Mouse (Mus musculus) spleen, adult 2 months (tissue): ENCODE results near the gene Ppp4r3a. TPM values are rescaled to one million over a fixed set of nuclear protein-coding genes. Genes with fewer than 3 reads are reported as not detected.
A peak's percentile ranks its signal among the peaks of the same experiment; 100 is the strongest.

Experiments used
- DNase-seq, 2 experiments: peaks; one replicate each; pipeline versions ENCODE4 v3.0.0 to v3.0.0-alpha.2; 2012 to 2021; ENCODE audit warnings: low spot score in 2 of 2, low read depth in 1 of 2
- H3K27ac ChIP-seq: fragments of 200-500 bp; 2 replicates; pipeline ENCODE4 v1.5.1; 2012; ENCODE audit warnings: low read length, inconsistent platforms; ENCODE audit not compliant: insufficient read depth
- H3K27me3 ChIP-seq: fragments of 200-500 bp; 2 replicates; pipeline ENCODE4 v1.6.1; 2012; ENCODE audit warnings: mild to moderate bottlenecking, moderate library complexity, low read length, inconsistent platforms; ENCODE audit not compliant: control insufficient read depth, insufficient read depth
- H3K36me3 ChIP-seq: fragments of 200-500 bp; 2 replicates; pipeline ENCODE4 v1.6.1; 2012; ENCODE audit warnings: mild to moderate bottlenecking, low read length, inconsistent platforms; ENCODE audit not compliant: control insufficient read depth, insufficient read depth
- H3K4me1 ChIP-seq: fragments of 200-500 bp; 2 replicates; pipeline ENCODE4 v1.6.1; 2011; ENCODE audit warnings: inconsistent platforms; ENCODE audit not compliant: control insufficient read depth, insufficient read depth, insufficient read length
- H3K4me3 ChIP-seq: fragments of 200-500 bp; 2 replicates; pipeline ENCODE4 v1.5.1; 2011; ENCODE audit warnings: mild to moderate bottlenecking, inconsistent platforms; ENCODE audit not compliant: insufficient read depth, insufficient read length; ENCODE audit errors: extremely low read depth
- CTCF ChIP-seq: fragments of 200-500 bp; IDR thresholded peaks from 2 replicates; pipeline ENCODE4 v1.5.1; 2011; ENCODE audit warnings: mild to moderate bottlenecking, inconsistent platforms; ENCODE audit not compliant: insufficient read depth, insufficient read length, insufficient replicate concordance; ENCODE audit errors: extremely low read depth
- POLR2A ChIP-seq: fragments of 200-500 bp; IDR thresholded peaks from 2 replicates; pipeline ENCODE4 v1.6.1; 2011; ENCODE audit warnings: low read depth, low read length, inconsistent platforms
- WGBS: fragments of 180-500 bp; shearing (Covaris S2); methylation state at CpG from one replicate; pipeline ENCODE4 v1.1.7; 2018; 5-methylcytosine and 5-hydroxymethylcytosine counted together
- polyA plus RNA-seq: library from polyadenylated mRNA; depleted of rRNA; stranded (reverse); fragments of >200 nt; gene quantifications from 2 replicates; pipeline ENCODE4 v1.2.3, GENCODE M21; 2012

Ppp4r3a gene
- polyA plus RNA-seq, 1 experiment: 10.9 TPM

DNA sequence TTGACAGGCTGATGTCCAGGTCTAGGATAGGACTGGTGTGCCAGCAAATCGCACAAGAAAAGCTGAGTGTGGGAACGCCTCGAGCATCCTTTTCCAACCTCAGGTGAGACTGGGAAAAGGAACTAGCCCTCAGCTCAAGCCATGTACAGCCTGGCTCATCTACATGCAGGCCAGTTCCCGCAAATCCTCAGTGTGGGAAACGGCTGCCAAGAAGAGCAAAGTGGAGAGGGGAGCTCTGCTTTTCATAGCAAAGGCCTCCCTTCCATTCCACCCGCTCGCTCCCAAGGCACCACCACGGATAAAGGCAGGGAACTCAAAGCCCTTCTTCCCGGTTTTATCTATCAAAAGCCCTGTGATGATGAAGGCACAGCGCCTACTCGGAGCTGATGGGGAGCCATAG is 60.4 kb downstream of the Ppp4r3a start:
- no peak overlapping the region for H3K4me3 ChIP-seq
- no peak overlapping the region for H3K27ac ChIP-seq
- peaks cover 4% of the 10 kb centered on the region; the same call in 1 of the 2 replicates for H3K36me3 ChIP-seq
- no peaks in the 10 kb centered on the region for H3K27me3 ChIP-seq
- WGBS: 95% methylated on average over 11 of the region's 11 CpGs
- peaks cover 44% of the 10 kb centered on the region; the same call in 1 of the 2 replicates for H3K4me1 ChIP-seq
- no peak for DNase-seq
- no peak for TF ChIP-seq CTCF
- TF ChIP-seq POLR2A: no peak

DNA sequence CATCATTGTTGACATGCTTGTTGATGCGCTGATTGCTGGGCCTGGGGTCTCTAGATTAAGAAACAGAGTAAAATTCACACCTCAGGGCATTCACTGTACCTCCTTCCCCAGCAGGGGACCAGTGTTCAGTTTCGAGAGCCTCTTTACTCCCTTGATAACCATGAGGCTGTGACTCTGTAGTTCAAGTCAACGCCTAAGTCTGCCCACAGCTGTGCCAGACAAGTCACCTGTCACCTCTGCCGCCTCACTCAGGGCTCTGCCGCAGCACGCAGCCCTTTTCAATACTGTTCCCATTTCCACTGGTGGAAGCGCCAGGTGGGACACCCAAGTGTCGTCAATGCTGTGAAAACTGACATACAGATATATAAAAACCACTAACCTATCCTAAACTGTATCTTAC is 61.1 kb downstream of the Ppp4r3a start:
- Histone ChIP-seq H3K27me3 (no peaks in the 10 kb centered on the region), H3K36me3 (peaks cover 4% of the 10 kb centered on the region; the same call in 1 of the 2 replicates), H3K4me3 (no peak overlapping the region), H3K27ac (no peak overlapping the region), H3K4me1 (peaks cover 48% of the 10 kb centered on the region; the same call in 1 of the 2 replicates)
- 91% methylated on average over 8 of the region's 8 CpGs for WGBS
- TF ChIP-seq POLR2A (no peak), CTCF (no peak)
- DNase-seq: no peak

DNA sequence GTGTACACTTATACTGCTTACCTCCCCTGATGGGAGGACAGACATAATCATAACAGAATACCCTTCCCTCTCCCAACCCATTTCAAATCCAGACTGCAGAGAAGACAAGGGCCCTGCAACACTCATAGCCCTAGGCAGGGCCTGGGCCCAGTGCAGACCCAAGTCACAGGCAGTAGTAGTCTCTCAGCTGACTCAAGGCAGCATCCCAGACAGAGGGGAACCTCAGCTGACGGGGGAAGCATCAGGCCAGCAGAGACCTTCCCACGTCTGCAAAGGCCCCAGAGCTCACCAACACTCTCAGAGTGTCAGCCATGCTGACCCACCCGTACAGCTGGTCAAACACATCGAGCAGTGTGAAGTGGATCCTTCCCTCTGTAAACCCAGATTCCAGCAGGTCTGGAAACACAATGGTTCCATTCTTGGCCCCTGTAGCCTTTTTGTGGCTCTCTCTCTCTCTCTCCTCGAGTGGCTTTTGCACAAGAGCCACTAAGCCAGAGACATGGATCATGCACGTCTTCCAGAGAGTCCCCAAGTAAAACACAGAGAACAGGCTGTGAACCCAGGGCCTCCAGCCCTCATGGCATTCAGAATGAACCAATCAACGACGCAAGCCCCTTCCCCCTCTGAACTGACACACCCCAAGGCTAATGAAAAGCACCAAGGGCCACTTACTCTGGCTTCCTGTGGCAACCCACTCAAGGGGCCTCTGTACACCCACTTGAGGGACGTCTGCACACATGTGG is 61.8 kb downstream of the Ppp4r3a start:
- 83% methylated on average over 9 of the region's 9 CpGs for WGBS
- Histone ChIP-seq H3K27me3 (no peaks in the 10 kb centered on the region), H3K36me3 (peaks cover 4% of the 10 kb centered on the region; the same call in 1 of the 2 replicates), H3K4me1 (peaks cover 52% of the 10 kb centered on the region; the same call in 1 of the 2 replicates), H3K4me3 (no peak overlapping the region), H3K27ac (peak overlapping the region; percentile 27; the same call in 1 of the 2 replicates)
- TF ChIP-seq POLR2A (no peak), CTCF (no peak)
- DNase-seq: no peak

DNA sequence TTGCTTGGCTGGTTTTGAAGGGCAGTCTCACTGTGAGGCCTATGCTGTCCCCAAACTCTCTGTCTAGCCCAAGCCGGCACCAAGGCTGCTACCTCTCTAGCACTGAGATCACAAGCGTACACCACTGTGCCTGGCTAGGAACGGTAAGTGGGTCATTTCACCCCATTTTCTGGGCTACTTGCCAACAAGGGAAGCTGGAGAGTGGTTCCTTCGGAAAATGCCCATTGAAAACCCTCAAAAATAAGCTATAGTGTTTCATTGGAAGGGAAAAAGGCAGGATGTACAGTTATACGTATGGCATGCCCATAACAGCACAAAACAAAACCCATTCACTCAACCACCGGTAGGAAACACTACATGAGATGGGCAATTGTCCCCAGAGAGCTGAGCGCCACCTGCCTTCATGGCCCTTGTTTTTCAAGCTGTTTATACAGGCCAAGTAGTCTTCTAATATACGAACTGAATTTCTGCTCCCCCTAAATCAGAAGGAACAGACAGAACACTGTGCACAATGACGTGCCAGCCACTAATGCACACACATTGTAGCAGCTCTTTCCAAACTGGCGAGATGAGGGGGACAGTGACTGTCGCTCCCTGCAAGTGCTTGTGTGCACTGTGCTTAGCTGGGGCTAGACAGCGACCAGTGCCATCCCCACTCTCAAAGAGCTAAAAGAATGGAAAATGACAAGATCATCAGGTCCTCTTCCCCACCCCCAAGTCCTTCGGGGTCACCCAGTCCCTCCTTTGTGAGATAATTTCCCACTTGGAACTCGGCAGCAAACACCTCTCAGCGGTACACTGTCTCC is 63.1 kb downstream of the Ppp4r3a start:
- Histone ChIP-seq H3K36me3 (peaks cover 4% of the 10 kb centered on the region; the same call in 1 of the 2 replicates), H3K27ac (peak overlapping the region; percentile 49), H3K27me3 (no peaks in the 10 kb centered on the region), H3K4me3 (no peak overlapping the region), H3K4me1 (peaks cover 46% of the 10 kb centered on the region; the same call in 1 of the 2 replicates)
- no peak for DNase-seq
- WGBS: 66% methylated on average over 15 of the region's 15 CpGs
- TF ChIP-seq POLR2A (no peak), CTCF (peak; percentile 39; the same call in 1 of the 2 replicates)

DNA sequence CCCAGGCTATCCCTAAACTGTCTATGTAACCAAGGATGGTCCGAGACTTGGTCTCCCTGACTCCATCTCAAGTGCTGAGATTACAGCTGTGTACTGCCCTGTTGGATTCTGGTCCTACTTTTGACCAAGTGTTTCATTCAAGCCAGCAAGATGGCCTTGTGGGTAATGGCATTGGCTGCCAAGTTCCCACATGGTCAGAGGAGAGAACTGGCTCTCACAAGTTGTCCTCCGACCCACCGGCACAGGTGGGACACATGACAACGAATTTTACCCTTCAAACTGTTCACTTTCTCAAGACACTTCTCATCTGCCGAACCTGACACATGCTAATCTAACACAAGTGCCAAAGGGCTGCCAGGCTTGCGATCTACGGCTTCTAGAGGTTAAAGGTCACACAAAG is 64.1 kb downstream of the Ppp4r3a start:
- Histone ChIP-seq H3K36me3 (peaks cover 4% of the 10 kb centered on the region; the same call in 1 of the 2 replicates), H3K4me1 (peaks cover 48% of the 10 kb centered on the region; the same call in 1 of the 2 replicates), H3K27ac (peak overlapping the region; percentile 49), H3K4me3 (no peak overlapping the region), H3K27me3 (no peaks in the 10 kb centered on the region)
- no peak for DNase-seq
- 89% methylated on average over 7 of the region's 7 CpGs for WGBS
- TF ChIP-seq POLR2A (no peak), CTCF (no peak)

DNA sequence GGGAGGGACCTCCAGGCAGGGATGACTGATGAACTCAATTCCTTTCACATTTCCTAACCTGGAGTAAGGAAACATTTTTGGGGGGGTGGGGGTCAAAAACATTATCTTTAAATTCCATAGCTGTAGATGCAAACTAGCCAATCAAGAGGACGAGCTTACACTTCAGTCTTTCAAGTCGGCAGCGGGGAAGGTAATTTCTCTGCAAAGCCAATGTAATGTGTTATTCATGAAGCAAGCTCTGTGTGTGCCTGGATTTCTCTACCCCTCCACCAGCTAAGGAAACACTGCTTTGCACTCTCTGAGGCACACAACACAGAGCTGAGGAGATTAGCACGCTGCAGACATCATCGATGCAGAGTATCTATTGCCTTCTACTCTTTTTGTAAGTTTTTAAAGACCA is 64.5 kb downstream of the Ppp4r3a start:
- no peak for DNase-seq
- no peak overlapping the region for H3K4me3 ChIP-seq
- no peak for TF ChIP-seq POLR2A
- no peak for TF ChIP-seq CTCF
- H3K27me3 ChIP-seq: no peaks in the 10 kb centered on the region
- H3K27ac ChIP-seq: peak overlapping the region; percentile 91
- H3K4me1 ChIP-seq: peaks cover 53% of the 10 kb centered on the region; the same call in 1 of the 2 replicates
- H3K36me3 ChIP-seq: peaks cover 4% of the 10 kb centered on the region; the same call in 1 of the 2 replicates
- WGBS: 82% methylated on average over 5 of the region's 5 CpGs
